Mouse (Mus musculus): ENCODE data around the gene Afap1l2. TPM values are rescaled to one million over a fixed set of nuclear protein-coding genes. Genes with fewer than 3 reads are reported as not detected.

The Afap1l2 gene
- total RNA-seq, 1 experiment, result 3.7 TPM

GRCm38 (mm10) chr19:56983757-56984156, 24.3 kb downstream of the Afap1l2 start:
- no peak for DNase-seq (ENCODE audit: low read depth, low spot score)
- no peak overlapping the region for H3K4me3 ChIP-seq (ENCODE audit: insufficient read depth in 1 of 2, low read depth in 1 of 2, low read length in 2 of 2, poor library complexity in 1 of 2, severe bottlenecking in 1 of 2)
- no peaks in the 10 kb centered on the region for H3K36me3 ChIP-seq (ENCODE audit: control insufficient read depth, insufficient read depth, low read length, poor library complexity, severe bottlenecking)
- in situ Hi-C loops (cut with MboI; ENCODE audit: low sequenced_read_pairs in 2 of 2, unreplicated experiment in 2 of 2), result no loop called here
- H3K4me1 ChIP-seq (ENCODE audit: control insufficient read depth in 2 of 2, insufficient read depth in 2 of 2, low read length in 2 of 2, poor library complexity in 1 of 2), result peaks cover 0 to 14% of the 10 kb centered on the region in 2 experiments; a peak in 1 of 4 replicates
- TF ChIP-seq ZNF384 (IDR thresholded peaks at IDR 0.05; ENCODE audit: low read depth, low read length) (no peak), HCFC1 (IDR thresholded peaks at IDR 0.05; ENCODE audit: borderline replicate concordance, insufficient read depth, low read length) (no peak), MAFK (IDR thresholded peaks at IDR 0.05; ENCODE audit: insufficient read depth, low read depth, low read length) (no peak), ZC3H11A (IDR thresholded peaks at IDR 0.05; ENCODE audit: borderline replicate concordance, low read depth, low read length) (no peak), CHD2 (IDR thresholded peaks at IDR 0.05; ENCODE audit: low read depth, low read length) (no peak)
- H3K9ac ChIP-seq (ENCODE audit: insufficient read depth, low read depth, low read length, poor library complexity, severe bottlenecking), result no peak overlapping the region
- H3K27ac ChIP-seq (ENCODE audit: insufficient read depth, low read depth, low read length, poor library complexity, severe bottlenecking), result no peak overlapping the region
- H3K9me3 ChIP-seq (ENCODE audit: control insufficient read depth, insufficient read depth, low read depth, low read length), result no peaks in the 10 kb centered on the region

- Histone ChIP-seq H3K27ac (ENCODE audit: insufficient read depth, low read depth, low read length, poor library complexity, severe bottlenecking) (no peak overlapping the region), H3K4me3 (ENCODE audit: insufficient read depth in 1 of 2, low read depth in 1 of 2, low read length in 2 of 2, poor library complexity in 1 of 2, severe bottlenecking in 1 of 2) (no peak overlapping the region), H3K9ac (ENCODE audit: insufficient read depth, low read depth, low read length, poor library complexity, severe bottlenecking) (no peak overlapping the region), H3K36me3 (ENCODE audit: control insufficient read depth, insufficient read depth, low read length, poor library complexity, severe bottlenecking) (no peaks in the 10 kb centered on the region), H3K4me1 (ENCODE audit: control insufficient read depth in 2 of 2, insufficient read depth in 2 of 2, low read length in 2 of 2, poor library complexity in 1 of 2) (peaks cover 0 to 3% of the 10 kb centered on the region in 2 experiments; a peak in 1 of 4 replicates), H3K9me3 (ENCODE audit: control insufficient read depth, insufficient read depth, low read depth, low read length) (no peaks in the 10 kb centered on the region)
- in situ Hi-C loops (cut with MboI; ENCODE audit: low sequenced_read_pairs in 2 of 2, unreplicated experiment in 2 of 2), result no loop called here
- TF ChIP-seq ZNF384 (IDR thresholded peaks at IDR 0.05; ENCODE audit: low read depth, low read length), result no peak
- TF ChIP-seq MAFK (IDR thresholded peaks at IDR 0.05; ENCODE audit: insufficient read depth, low read depth, low read length), result no peak
- no peak for TF ChIP-seq ZC3H11A (IDR thresholded peaks at IDR 0.05; ENCODE audit: borderline replicate concordance, low read depth, low read length)
- no peak for TF ChIP-seq CHD2 (IDR thresholded peaks at IDR 0.05; ENCODE audit: low read depth, low read length)
- no peak for TF ChIP-seq HCFC1 (IDR thresholded peaks at IDR 0.05; ENCODE audit: borderline replicate concordance, insufficient read depth, low read length)
- no peak for DNase-seq (ENCODE audit: low read depth, low spot score)
These were observed 26.3 kb downstream of the Afap1l2 start for GRCm38 (mm10) chr19:56981760-56982159.

DNA sequence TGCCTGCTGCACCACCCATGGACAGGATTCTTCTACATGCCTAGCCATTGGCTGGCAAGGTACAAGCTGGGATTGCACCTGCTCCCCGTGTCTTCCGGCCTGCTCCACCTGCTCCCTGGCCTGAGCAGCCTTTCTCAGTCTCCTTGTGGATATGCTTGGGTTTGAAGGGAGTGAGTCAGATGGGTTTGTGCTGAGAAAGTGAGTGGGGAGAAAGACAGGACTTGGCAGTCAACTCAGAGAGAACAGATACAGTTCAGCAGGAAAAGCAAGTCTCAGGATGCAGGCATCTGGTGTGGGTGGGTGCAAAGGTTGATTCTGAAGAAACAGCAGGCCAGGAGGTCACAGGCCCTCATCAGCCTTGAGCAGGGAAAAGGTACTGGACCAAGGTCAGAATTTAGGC, 27.2 kb downstream of the Afap1l2 start:
- Histone ChIP-seq H3K27ac (ENCODE audit: insufficient read depth, low read depth, low read length, poor library complexity, severe bottlenecking) (no peak overlapping the region), H3K4me1 (ENCODE audit: control insufficient read depth in 2 of 2, insufficient read depth in 2 of 2, low read length in 2 of 2, poor library complexity in 1 of 2) (no peaks in the 10 kb centered on the region; a peak in 1 of 4 replicates), H3K4me3 (ENCODE audit: insufficient read depth in 1 of 2, low read depth in 1 of 2, low read length in 2 of 2, poor library complexity in 1 of 2, severe bottlenecking in 1 of 2) (no peak overlapping the region), H3K36me3 (ENCODE audit: control insufficient read depth, insufficient read depth, low read length, poor library complexity, severe bottlenecking) (no peaks in the 10 kb centered on the region), H3K9ac (ENCODE audit: insufficient read depth, low read depth, low read length, poor library complexity, severe bottlenecking) (no peak overlapping the region), H3K9me3 (ENCODE audit: control insufficient read depth, insufficient read depth, low read depth, low read length) (no peaks in the 10 kb centered on the region)
- DNase-seq (ENCODE audit: low read depth, low spot score), result no peak
- TF ChIP-seq CHD2 (IDR thresholded peaks at IDR 0.05; ENCODE audit: low read depth, low read length), result no peak
- TF ChIP-seq HCFC1 (IDR thresholded peaks at IDR 0.05; ENCODE audit: borderline replicate concordance, insufficient read depth, low read length), result no peak
- no peak for TF ChIP-seq ZC3H11A (IDR thresholded peaks at IDR 0.05; ENCODE audit: borderline replicate concordance, low read depth, low read length)
- TF ChIP-seq MAFK (IDR thresholded peaks at IDR 0.05; ENCODE audit: insufficient read depth, low read depth, low read length), result no peak
- TF ChIP-seq ZNF384 (IDR thresholded peaks at IDR 0.05; ENCODE audit: low read depth, low read length), result no peak
- in situ Hi-C loops (cut with MboI; ENCODE audit: low sequenced_read_pairs in 2 of 2, unreplicated experiment in 2 of 2), result no loop called here

DNA sequence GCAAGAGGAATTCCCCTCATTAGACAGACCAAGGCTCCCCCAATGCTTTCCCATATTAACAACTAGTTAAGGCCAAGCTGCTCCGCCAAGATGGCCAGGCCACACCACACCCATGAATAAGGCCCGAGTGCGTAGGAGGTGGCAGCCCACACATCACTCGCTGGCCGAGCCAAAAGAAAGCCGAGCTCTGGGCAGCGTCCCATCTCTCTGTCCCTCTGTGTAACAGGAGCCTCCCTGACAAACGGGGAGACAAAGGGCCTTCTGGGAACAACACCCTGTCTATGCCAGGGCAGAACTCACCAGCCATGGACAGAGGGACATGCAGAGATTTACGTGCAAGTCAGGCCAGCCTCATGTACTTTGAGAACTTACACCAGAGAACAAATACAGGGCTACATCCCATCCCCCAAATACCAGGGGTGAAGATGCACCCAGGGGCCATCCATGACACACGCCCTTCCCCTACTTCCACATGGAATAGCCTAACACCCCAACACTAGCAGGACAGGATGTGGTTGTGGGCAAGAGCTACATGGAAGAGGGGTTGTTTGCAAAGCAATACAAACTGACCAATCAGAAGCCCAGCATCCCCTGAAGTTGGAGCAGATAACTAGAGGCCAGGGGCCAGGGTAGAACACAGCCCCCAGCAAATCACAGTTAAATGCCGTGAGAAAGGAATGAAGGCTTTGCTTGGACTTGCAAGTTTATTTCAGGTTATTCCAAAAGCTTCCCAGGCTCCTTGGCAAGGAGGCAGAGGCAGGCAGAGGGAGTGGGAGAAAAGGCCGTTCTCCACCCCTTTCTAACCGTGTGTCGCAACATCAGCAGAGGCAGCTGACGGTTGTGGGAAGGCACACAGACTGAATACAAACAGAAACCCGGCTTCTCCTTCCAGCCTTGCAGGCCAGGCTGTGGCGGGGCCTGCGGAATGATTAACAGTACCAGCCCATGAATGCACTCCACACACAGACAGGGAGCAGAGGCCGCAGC, 30.8 kb downstream of the Afap1l2 start:
- TF ChIP-seq MAFK (IDR thresholded peaks at IDR 0.05; ENCODE audit: insufficient read depth, low read depth, low read length), result no peak
- no peak for TF ChIP-seq ZC3H11A (IDR thresholded peaks at IDR 0.05; ENCODE audit: borderline replicate concordance, low read depth, low read length)
- TF ChIP-seq ZNF384 (IDR thresholded peaks at IDR 0.05; ENCODE audit: low read depth, low read length), result no peak
- no peak for TF ChIP-seq HCFC1 (IDR thresholded peaks at IDR 0.05; ENCODE audit: borderline replicate concordance, insufficient read depth, low read length)
- TF ChIP-seq CHD2 (IDR thresholded peaks at IDR 0.05; ENCODE audit: low read depth, low read length), result no peak
- no peaks in the 10 kb centered on the region; a peak in 1 of 4 replicates for H3K4me1 ChIP-seq (ENCODE audit: control insufficient read depth in 2 of 2, insufficient read depth in 2 of 2, low read length in 2 of 2, poor library complexity in 1 of 2)
- H3K36me3 ChIP-seq (ENCODE audit: control insufficient read depth, insufficient read depth, low read length, poor library complexity, severe bottlenecking), result no peaks in the 10 kb centered on the region
- no peak overlapping the region for H3K27ac ChIP-seq (ENCODE audit: insufficient read depth, low read depth, low read length, poor library complexity, severe bottlenecking)
- H3K9me3 ChIP-seq (ENCODE audit: control insufficient read depth, insufficient read depth, low read depth, low read length), result no peaks in the 10 kb centered on the region
- no peak overlapping the region for H3K4me3 ChIP-seq (ENCODE audit: insufficient read depth in 1 of 2, low read depth in 1 of 2, low read length in 2 of 2, poor library complexity in 1 of 2, severe bottlenecking in 1 of 2)
- no peak overlapping the region for H3K9ac ChIP-seq (ENCODE audit: insufficient read depth, low read depth, low read length, poor library complexity, severe bottlenecking)
- DNase-seq (ENCODE audit: low read depth, low spot score), result no peak
- in situ Hi-C loops (cut with MboI; ENCODE audit: low sequenced_read_pairs in 2 of 2, unreplicated experiment in 2 of 2), result no loop called here
